Mouse (Mus musculus) kidney, adult 8-10 months (tissue): ENCODE measurements at regions not wholly inside any gene's neighbourhood (a gene's known extent, or its start where the extent isn't known, plus 50 kb on each side); places are given as distances from the start of the nearest gene placed in this dataset.

Experiments used
- DNase-seq, 2 experiments: peaks; one replicate each; pipeline ENCODE4 v3.0.0; 2022

DNA sequence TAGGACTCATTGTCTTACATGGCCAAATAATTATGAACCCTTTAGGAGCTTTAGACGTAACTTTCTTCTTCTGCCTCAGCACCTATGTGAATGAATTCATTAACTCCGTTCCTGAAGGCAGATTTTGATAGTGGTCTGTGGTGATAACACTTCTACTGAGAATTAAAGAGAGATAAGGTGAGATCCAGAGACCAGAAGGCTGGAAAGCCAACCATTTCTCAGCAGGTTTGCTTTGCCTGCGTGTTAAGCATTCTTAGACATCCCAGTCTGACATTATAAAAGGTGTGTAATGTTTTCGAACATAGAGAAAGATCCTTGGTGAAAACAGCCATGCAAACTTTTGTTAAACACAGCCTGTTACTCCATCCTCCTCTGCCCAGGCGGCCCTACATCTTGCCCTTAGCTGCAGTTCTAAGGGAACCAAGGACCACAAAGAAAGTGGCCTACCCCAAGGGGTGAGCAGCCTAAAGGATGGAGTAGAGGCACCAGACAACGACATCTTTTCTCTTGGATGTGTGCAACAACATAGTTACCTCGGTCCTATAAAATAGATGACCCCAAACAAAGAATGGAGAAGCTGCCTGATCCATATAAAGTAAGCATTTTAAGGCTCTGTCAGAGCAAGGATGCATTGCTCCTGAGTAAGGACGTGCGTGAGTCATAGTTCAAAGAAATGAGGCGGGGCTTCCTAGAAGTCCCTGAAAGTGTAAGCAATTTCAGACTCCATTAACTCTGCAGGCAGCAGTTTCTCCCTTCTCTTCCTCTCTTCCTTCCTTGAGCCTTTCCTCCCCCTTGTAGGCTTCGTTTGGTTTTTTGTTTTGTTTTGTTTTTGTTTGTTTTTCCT, 55.1 kb upstream of the Xpr1 start:
- no peak for DNase-seq

DNA sequence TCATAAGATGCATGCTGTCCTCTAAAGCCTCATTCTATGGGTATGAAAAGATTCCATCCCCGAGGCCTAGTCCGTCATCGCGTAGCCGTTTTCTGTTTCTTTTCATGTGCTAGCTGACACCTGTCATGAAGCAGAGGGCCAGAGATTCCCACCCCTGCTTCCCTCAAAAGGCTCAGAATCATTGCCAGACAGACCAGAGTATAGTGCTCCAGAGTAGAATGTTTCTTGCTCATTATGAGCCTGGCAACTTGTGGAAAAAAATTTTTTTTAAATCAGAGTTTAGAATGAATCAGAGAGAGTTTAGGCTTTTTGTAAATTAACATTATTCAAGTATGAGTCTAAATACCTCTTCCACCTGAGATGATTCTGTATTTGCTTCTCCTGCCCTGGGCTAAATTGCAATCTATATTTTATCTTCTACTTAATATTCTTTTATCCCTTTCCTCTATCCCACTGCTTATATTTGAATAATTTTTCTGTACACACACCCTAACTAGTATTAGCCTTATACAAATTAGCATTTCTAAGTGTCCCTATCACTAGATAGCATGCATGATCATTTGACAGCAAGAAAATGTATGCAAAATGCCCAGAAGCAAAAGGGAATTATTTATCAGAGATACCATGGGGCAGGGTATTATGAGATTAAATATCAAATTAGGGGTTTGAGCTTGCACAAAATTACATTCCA, 55.9 kb upstream of the Xpr1 start:
- DNase-seq: no peak

DNA sequence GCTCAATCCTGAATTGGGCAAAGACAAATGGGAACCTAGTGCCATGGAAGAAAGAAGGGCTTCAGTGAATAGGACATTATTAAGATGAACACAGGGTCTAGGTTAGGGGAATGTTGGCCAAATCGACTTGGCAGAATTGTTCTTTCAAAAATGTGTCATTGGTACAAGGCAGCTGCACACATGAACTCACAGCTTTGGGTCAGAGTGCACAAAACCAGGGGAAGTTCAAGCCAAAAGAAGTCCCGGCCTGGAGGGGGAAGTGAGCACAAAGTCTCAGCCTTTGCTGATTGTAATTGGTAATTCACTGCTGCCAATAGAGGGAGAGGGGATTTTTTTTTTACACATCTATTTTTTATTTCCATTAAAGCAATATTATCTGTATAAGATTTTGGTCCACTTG, 57.8 kb upstream of the Xpr1 start:
- no peak for DNase-seq

- no peak for DNase-seq
These were observed 59.0 kb upstream of the Xpr1 start for GRCm38 (mm10) chr1:155476237-155476636.

- no peak for DNase-seq
These were observed 64.9 kb upstream of the Xpr1 start for GRCm38 (mm10) chr1:155482148-155482547.

GRCm38 (mm10) chr1:155482760-155483159, 65.5 kb upstream of the Xpr1 start:
- no peak for DNase-seq

GRCm38 (mm10) chr1:155483693-155484092, 66.5 kb upstream of the Xpr1 start:
- DNase-seq: no peak

DNA sequence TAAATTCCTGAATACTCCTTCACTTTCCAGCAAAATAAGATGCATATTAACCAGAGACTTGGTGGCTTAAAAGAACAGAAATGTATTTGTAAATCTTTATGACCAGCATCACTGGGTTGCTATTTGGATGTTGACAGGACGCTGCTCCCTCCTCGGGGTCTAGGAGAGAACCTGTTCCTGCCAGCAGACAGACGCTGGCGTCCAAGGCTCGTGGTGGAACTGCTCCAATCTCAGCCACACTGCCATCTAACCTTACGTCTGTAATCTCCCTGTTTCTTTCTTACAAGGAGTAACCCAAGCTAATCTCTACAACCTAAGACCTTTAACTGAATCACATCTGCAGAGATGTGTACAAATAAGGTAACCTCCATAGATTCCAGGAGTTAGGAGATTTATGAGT, 70.1 kb upstream of the Acbd6 start:
- no peak for DNase-seq

DNA sequence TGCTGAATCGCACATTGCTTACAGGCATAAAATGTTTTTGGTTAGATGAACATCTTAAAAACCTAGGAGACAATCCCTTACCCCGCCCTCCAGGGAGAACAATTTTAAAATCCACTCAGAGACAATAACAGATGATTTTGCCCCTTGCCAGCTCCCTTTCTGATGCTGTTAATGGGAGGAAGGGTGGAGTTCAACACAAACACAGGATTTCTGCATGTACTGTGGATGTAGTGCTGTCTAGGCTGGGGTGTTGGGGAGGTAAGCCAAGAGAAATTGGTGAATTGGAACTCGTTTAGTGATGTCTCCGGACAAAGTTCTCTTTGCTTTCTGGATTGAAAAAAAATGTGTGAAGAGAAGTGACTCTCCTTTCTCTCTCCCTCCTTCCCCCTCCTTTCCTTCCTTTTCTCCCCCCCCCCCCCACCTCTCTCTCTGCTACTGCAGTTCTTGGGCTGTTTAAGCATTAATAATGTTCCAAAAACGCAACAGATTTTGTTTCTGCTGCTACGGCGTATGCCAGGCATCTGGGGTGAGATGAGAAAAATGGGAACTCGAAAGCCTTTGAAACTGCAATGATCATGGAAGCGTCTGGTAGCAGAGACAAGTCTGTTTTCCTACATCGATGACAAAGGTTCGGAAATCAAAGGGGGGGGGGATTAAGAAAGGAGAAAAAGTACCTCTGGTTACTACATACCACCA, 68.8 kb upstream of the Acbd6 start:
- peak in 1 of 2 experiments; percentile 8 for DNase-seq

GRCm38 (mm10) chr1:155490131-155490530, 67.8 kb upstream of the Acbd6 start:
- no peak for DNase-seq

DNA sequence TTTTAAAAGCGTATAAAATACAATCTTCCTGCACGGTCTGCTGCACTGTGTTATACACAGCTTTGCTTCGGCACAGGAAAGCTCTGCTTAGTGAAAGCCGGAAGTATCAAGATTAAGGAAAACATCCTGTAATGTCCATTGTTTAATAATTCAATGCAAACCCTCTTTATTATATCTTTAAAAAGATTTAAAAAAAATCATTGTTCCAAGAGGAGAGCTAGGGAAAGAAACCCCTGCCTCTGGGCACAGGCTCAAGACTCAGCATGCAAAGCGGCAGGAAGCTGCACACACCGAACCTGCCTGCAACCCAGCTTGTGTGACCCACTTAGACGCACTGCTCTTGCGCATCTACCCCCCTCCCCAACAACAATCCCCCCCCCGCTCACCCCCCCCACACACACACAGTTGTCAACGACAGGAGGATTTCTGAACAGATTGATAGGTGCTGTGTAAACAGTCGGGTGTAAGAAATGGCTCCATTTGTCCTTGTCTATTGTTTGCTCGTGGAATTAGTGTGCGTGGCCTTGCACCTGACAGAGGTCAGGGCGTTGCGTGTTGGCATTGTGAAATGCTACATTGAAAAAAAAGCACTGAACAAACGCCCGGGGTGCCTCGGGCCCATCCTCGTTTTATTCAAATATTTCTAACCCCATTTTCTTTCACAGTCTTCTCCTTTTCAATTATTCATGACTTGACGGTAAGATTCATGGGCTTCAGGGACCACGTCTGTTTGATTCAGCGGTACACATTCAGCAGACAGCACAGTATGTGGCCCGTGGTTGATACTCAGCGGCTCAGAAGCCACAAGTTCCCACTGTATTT, 66.5 kb upstream of the Acbd6 start:
- no peak for DNase-seq

DNA sequence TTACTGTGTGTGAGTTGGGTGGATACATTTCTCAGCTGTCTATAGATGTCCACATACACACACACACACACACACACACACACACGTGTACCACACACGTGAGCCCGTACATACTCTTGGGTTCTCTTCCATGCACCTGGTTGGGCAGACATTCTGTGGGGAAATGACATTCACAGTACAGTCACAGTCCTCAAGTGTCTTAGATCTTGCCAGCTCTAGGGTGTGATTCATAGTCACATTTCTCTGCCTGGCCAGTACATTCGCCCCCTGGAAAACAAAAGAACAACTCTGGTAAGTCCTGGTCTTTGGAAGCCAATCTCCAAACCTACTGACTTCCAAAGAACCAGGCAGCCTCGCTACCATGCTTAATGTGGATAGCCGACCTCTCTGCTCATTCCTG, 64.6 kb upstream of the Acbd6 start:
- DNase-seq: no peak

DNA sequence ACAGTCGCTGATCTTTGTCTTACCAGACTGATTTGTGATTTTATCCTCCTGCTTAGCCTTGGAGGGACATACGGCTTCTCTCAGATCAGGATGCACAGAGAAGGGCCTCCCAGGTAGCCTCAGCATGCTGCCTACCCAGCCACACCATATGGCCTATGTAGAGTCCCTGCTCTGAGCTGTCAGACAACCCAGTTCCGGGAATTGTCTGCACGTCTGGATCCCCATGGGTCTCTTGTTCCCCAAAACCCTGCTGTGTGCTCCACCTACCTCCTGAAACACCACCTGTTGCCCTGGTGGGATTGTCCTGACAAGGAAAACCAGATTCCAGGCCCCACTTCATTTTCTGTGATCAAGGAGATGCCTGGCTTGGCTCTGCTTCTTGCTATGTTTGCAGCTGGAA, 64.1 kb upstream of the Acbd6 start:
- DNase-seq: no peak

DNA sequence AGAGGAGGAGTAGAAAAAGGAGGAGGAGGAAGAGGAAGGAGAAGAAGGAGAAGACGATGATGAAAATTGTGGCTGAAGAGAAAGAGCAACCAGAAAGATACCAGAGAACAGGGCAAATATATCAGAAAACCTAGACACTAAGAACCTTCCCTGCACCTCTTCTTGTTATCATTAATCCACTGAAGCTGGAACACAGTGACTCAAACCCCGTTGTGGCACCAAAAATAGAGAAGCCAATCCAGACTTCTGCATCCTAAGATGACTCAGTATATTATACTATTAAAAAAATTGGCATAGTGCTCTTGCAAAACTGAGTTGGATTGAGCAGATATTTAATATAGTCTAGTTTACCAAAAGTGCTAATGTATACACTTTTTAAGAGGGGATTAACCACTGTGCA, 63.6 kb upstream of the Acbd6 start:
- DNase-seq: no peak

DNA sequence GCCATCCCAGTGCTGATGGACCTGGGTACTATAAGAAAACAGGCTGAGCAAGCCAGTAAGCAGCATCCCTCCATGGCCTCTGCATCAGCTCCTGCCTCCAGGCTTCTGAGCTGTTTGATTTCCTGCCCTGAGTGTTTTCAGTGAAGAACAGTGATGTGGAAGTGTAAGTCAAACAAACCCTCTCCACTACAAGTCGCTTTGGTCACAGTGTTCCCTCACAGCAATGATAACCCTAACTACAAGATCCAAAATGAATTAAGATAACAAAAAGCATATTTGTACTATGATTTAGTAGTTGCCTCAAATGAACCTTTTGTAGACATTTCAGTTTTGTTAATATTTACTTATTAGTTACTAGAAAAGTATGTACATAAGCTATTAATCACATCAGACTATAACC, 58.2 kb upstream of the Acbd6 start:
- no peak for DNase-seq

- DNase-seq: no peak
These were observed 55.1 kb upstream of the Acbd6 start for GRCm38 (mm10) chr1:155502867-155503266.

DNA sequence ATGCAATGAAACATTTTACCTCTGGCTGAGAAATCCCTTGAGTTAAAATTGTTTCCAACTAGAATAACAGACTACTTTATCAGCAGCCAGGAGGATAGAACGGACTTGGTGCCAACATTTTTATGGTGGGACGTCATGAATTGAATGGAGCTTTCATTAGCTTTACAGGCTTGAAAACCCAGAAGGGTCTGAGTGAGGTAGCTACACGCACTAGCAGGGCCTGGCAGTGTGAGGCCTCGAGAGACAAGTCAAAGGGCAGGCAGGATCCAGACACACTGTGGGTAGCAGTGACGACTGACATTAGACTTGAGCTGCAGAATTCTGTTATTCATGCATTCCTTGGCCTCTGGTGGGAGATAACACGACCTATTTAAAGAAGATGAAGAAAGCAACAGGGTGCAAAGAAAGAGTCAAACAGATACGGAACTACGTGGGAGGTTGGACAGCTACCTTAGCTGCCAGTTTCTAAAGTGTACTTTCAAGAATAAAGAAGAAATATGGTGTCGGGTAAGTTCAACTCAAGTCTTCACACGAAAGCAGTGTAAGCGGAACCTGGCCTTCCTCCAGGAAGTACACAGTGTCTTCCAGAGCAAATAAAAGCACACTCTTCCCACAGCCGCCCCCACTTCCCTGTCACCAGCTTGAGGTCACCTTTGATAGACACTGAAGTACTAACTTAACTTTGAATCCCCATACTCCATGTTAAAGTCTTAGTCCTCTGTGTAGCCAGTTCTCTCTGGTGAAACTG, 53.2 kb upstream of the Acbd6 start:
- no peak for DNase-seq

DNA sequence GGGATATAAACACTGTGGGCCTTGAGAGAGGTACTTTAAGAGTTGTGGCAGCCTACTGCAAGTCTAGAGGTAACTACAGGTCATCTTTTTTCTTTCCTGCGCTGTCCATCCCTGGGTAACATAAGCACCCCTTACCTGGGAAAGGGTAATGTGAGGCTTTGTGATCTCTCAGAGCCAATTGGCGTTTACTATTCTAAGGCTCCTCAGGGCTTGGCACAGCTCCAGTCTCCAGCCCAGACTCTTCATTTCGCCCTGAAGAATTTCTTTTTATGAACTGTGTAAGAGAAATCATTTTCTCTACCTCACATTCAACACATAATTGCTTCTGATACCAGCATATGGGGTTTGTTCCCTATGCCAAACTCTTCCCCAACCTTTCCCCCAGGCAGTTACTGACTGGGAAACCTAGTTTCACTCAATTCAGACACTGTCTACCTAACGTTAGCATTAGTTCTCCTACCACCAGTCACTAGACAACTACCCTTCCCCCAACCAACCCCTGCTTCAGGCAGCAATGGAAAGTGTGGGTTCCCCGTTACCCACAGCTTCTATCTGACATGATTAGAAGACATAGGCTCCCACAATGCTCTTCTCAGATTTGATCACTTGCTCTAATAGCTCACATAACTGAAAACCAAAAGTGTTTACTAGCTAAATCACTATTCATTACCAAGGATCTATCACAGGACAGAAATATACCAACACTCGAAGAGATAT, 52.4 kb upstream of the Acbd6 start:
- DNase-seq: no peak
